Mouse (Mus musculus) ES-E14 (cell line): ENCODE measurements around the gene Rgp1. TPM values are rescaled to one million over a fixed set of nuclear protein-coding genes. Genes with fewer than 3 reads are reported as not detected.

Source experiments
- DNase-seq: peaks from one replicate; pipeline ENCODE4 v3.0.0-alpha.2; 2013; ENCODE audit warnings: low read depth, low spot score
- H3K27ac ChIP-seq: 2 replicates; pipeline ENCODE4 v1.5.1; 2012; ENCODE audit warnings: low read depth, mild to moderate bottlenecking, low read length, moderate library complexity, mixed read lengths; ENCODE audit not compliant: poor library complexity, insufficient read depth, severe bottlenecking
- H3K36me3 ChIP-seq: 2 replicates; pipeline ENCODE4 v1.6.1; 2012; ENCODE audit warnings: mild to moderate bottlenecking, low read length, moderate library complexity, mixed read lengths; ENCODE audit not compliant: control insufficient read depth, poor library complexity, insufficient read depth, severe bottlenecking
- H3K4me1 ChIP-seq, 2 experiments: fragments of 150-350 bp in 1 of 2; sonication (generic) in 1 of 2; 2 replicates each; pipeline ENCODE4 v1.6.1; 2012; ENCODE audit warnings: low read length in 2 of 2, mild to moderate bottlenecking in 1 of 2, mixed read lengths in 1 of 2; ENCODE audit not compliant: control insufficient read depth in 2 of 2, insufficient read depth in 2 of 2, poor library complexity in 1 of 2
- H3K4me3 ChIP-seq, 2 experiments: fragments of 150-350 bp in 1 of 2; sonication (generic) in 1 of 2; 2 replicates each; pipeline ENCODE4 v1.5.1; 2012; ENCODE audit warnings: low read length in 2 of 2, low read depth in 1 of 2, mild to moderate bottlenecking in 1 of 2, mixed read lengths in 1 of 2; ENCODE audit not compliant: insufficient read depth in 1 of 2, poor library complexity in 1 of 2, severe bottlenecking in 1 of 2
- H3K9ac ChIP-seq: 2 replicates; pipeline ENCODE4 v1.6.1; 2012; ENCODE audit warnings: low read depth, mild to moderate bottlenecking, low read length, mixed read lengths; ENCODE audit not compliant: poor library complexity, insufficient read depth, severe bottlenecking
- H3K9me3 ChIP-seq: fragments of 150-350 bp; sonication (generic); 2 replicates; pipeline ENCODE4 v1.6.1; 2012; ENCODE audit warnings: low read depth, mild to moderate bottlenecking, low read length; ENCODE audit not compliant: control insufficient read depth, insufficient read depth
- CHD2 ChIP-seq: IDR thresholded peaks from 2 replicates; pipeline ENCODE4 v1.6.1; 2014; ENCODE audit warnings: mild to moderate bottlenecking, low read depth, low read length, inconsistent platforms
- HCFC1 ChIP-seq: IDR thresholded peaks from 2 replicates; pipeline ENCODE4 v1.6.1; 2012; ENCODE audit warnings: low read length, inconsistent platforms, borderline replicate concordance; ENCODE audit not compliant: insufficient read depth
- MAFK ChIP-seq: IDR thresholded peaks from 2 replicates; pipeline ENCODE4 v1.6.1; 2014; ENCODE audit warnings: mild to moderate bottlenecking, low read depth, low read length, inconsistent platforms; ENCODE audit not compliant: insufficient read depth
- ZC3H11A ChIP-seq: IDR thresholded peaks from 2 replicates; pipeline ENCODE4 v1.6.1; 2012; ENCODE audit warnings: low read depth, mild to moderate bottlenecking, inconsistent platforms, low read length, borderline replicate concordance
- ZNF384 ChIP-seq: IDR thresholded peaks from 2 replicates; pipeline ENCODE4 v1.6.1; 2012; ENCODE audit warnings: low read depth, low read length, inconsistent platforms
- in situ Hi-C, 2 experiments: fragments of 600-800 bp; cut with MboI; formaldehyde crosslinking; loops; one replicate each; pipeline ENCODE4 v1.15.1; 2025; ENCODE audit warnings: low sequenced_read_pairs in 2 of 2, inconsistent platforms in 1 of 2; ENCODE audit not compliant: unreplicated experiment in 2 of 2
- total RNA-seq: library from RNA; depleted of rRNA; stranded (reverse); fragments of 300-350 nt; gene quantifications from 2 replicates; pipeline ENCODE4 v1.2.3, GENCODE M21; 2012; rRNA removed

Rgp1 gene
- total RNA-seq, 1 experiment, result 27.1 TPM

GRCm38 (mm10) chr4:43633736-43634135 is 55.2 kb downstream of the Rgp1 start:
- Histone ChIP-seq H3K36me3 (no peaks in the 10 kb centered on the region), H3K4me3 (no peak overlapping the region)
- in situ Hi-C loops, result no loop called here

DNA sequence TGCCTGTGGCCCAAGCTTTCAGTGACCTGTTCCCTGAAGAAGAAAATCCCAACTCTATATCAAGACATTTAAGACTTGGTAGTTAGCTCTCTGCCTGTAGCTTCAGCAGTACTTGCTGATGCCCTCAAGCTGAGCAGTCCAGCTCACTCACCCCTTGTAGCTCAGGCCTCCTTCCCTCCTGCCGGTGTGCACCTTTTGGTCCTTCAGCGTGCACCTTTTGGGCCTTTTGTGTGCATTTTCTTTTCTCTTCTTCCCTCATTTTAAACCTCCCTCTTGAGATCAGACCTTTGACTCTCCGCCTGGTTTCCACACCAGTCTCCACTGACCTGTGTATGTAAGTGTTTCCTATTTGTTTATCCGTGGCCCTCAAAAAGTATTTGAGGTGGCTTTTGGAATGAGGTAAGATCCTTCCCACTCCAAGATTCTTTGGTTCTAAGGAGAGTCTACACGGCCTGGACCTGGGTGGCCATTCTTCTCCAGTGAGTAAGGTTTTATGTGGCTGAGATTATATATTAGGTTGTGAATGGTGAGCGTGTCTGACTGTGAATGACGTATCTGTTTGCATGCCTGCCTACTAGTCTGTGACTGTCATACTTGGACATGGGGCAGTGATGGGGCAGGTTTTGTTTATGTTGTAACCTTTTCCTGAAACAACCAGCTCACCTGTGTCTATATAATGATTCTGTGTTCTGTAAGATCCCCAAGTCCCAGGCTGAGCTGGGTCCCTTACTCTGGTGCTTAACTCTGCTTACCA is 56.3 kb downstream of the Rgp1 start:
- Histone ChIP-seq H3K4me1 (peaks cover 0 to 12% of the 10 kb centered on the region in 2 experiments; a peak in 1 of 4 replicates), H3K27ac (no peak overlapping the region)

More at GRCm38 (mm10) chr4:43633736-43634135, 55.2 kb downstream of the Rgp1 start:
- TF ChIP-seq HCFC1, result no peak
- no peak for TF ChIP-seq CHD2
- TF ChIP-seq ZC3H11A, result no peak
- no peak for TF ChIP-seq MAFK
- TF ChIP-seq ZNF384, result no peak
- Histone ChIP-seq H3K9ac (no peak overlapping the region), H3K4me1 (peaks cover 0 to 13% of the 10 kb centered on the region in 2 experiments; a peak in 1 of 4 replicates), H3K9me3 (no peaks in the 10 kb centered on the region), H3K27ac (no peak overlapping the region)
- no peak for DNase-seq

GRCm38 (mm10) chr4:43636751-43637150 is 58.2 kb downstream of the Rgp1 start:
- no peak for DNase-seq
- H3K4me3 ChIP-seq, result no peak overlapping the region
- no peak overlapping the region for H3K9ac ChIP-seq
- H3K27ac ChIP-seq, result no peak overlapping the region
- in situ Hi-C loops, result no loop called here
- TF ChIP-seq HCFC1 (no peak), ZC3H11A (no peak), CHD2 (no peak), ZNF384 (no peak), MAFK (no peak)
- peaks cover 0 to 5% of the 10 kb centered on the region in 2 experiments; a peak in 1 of 4 replicates for H3K4me1 ChIP-seq
- H3K36me3 ChIP-seq, result no peaks in the 10 kb centered on the region
- no peaks in the 10 kb centered on the region for H3K9me3 ChIP-seq

More for the DNA sequence above, 56.3 kb downstream of the Rgp1 start:
- no peak overlapping the region for H3K9ac ChIP-seq
- no peaks in the 10 kb centered on the region for H3K36me3 ChIP-seq
- H3K9me3 ChIP-seq, result no peaks in the 10 kb centered on the region
- TF ChIP-seq ZC3H11A, result no peak
- no peak for TF ChIP-seq MAFK
- TF ChIP-seq ZNF384, result no peak
- TF ChIP-seq CHD2, result no peak
- no peak for TF ChIP-seq HCFC1
- in situ Hi-C loops, result no loop called here
- no peak for DNase-seq
- no peak overlapping the region for H3K4me3 ChIP-seq

Other genes starting within 250 kb of the Rgp1 start
- gene Rusc2, start 196.7 kb upstream of the Rgp1 start, total RNA-seq, result 12.1 and 19.0 TPM in 2 replicates
- gene Fam166b, start 149.6 kb upstream of the Rgp1 start, total RNA-seq, result 0.27 and 0.37 TPM in 2 replicates
- gene Tesk1, start 136.8 kb upstream of the Rgp1 start, total RNA-seq, result 11.0 and 12.4 TPM in 2 replicates
- 0.40 and 0.58 TPM in 2 replicates for gene Cd72, start 124.1 kb upstream of the Rgp1 start, total RNA-seq
- 0.31 TPM in 1 of 2 replicates, not detected in the other for gene Sit1, start 95.0 kb upstream of the Rgp1 start, total RNA-seq
- gene Ccdc107, start 85.8 kb upstream of the Rgp1 start, total RNA-seq, result 59.1 and 84.9 TPM in 2 replicates
- 32.1 and 44.0 TPM in 2 replicates for gene Arhgef39, start 79.0 kb upstream of the Rgp1 start, total RNA-seq
- gene Car9, start 71.7 kb upstream of the Rgp1 start, total RNA-seq, result 0.21 and 0.71 TPM in 2 replicates
- gene Tpm2, start 55.0 kb upstream of the Rgp1 start, total RNA-seq, result 76.7 and 143 TPM in 2 replicates
- gene Creb3, start 16.4 kb upstream of the Rgp1 start, total RNA-seq, result 51.0 and 55.2 TPM in 2 replicates
- gene Tln1, start 16.0 kb upstream of the Rgp1 start, total RNA-seq, result 78.1 and 105 TPM in 2 replicates
- gene Gba2, start 158 bp downstream of the Rgp1 start, total RNA-seq, result 8.9 and 10.8 TPM in 2 replicates
- gene Msmp, start 5.8 kb downstream of the Rgp1 start, total RNA-seq, result 0.48 and 0.49 TPM in 2 replicates
- 2.4 and 7.1 TPM in 2 replicates for gene Npr2, start 53.2 kb downstream of the Rgp1 start, total RNA-seq
- 0.27 and 0.58 TPM in 2 replicates for gene Spag8, start 74.9 kb downstream of the Rgp1 start, total RNA-seq
- gene Hint2, start 77.8 kb downstream of the Rgp1 start, total RNA-seq, result 46.0 and 72.9 TPM in 2 replicates
- gene Tmem8b, start 90.3 kb downstream of the Rgp1 start, total RNA-seq, result 1.4 and 1.9 TPM in 2 replicates
- gene Fam221b, start 90.4 kb downstream of the Rgp1 start, total RNA-seq, result 9.3 and 13.3 TPM in 2 replicates
- gene Olfr70, start 122.1 kb downstream of the Rgp1 start, total RNA-seq, result not detected in 2 replicates
- not detected in 2 replicates for gene Olfr71, start 131.5 kb downstream of the Rgp1 start, total RNA-seq
- gene Hrct1, start 148.5 kb downstream of the Rgp1 start, total RNA-seq, result 0.26 and 0.36 TPM in 2 replicates
- 0.62 and 3.2 TPM in 2 replicates for gene Spaar, start 151.3 kb downstream of the Rgp1 start, total RNA-seq
- not detected in 2 replicates for gene Olfr159, start 192.3 kb downstream of the Rgp1 start, total RNA-seq
- gene Olfr156, start 245.2 kb downstream of the Rgp1 start, total RNA-seq, result not detected in 2 replicates